Mouse (Mus musculus) midbrain, embryonic 16.5 days (tissue): ENCODE results near the gene Srrm1. TPM values are rescaled to one million over a fixed set of nuclear protein-coding genes. Genes with fewer than 3 reads are reported as not detected.

Experiments
- ATAC-seq: fragments of 200-750 bp; cut with Nextera tagmentation; 2 replicates; pipeline ENCODE4 v1.8.0; 2017; ENCODE audit warnings: moderate TSS enrichment
- H3K27ac ChIP-seq: fragments of 300-500 bp; sonication (generic); 2 replicates; pipeline ENCODE4 v1.5.1; 2014; ENCODE audit warnings: mild to moderate bottlenecking, low read length, mixed read lengths
- H3K27me3 ChIP-seq: fragments of 300-500 bp; sonication (generic); 2 replicates; pipeline ENCODE4 v1.6.1; 2014; ENCODE audit warnings: low read depth, low read length, mixed read lengths; ENCODE audit not compliant: control insufficient read depth, insufficient read depth
- H3K36me3 ChIP-seq: fragments of 300-500 bp; sonication (generic); 2 replicates; pipeline ENCODE4 v1.6.1; 2014; ENCODE audit warnings: mild to moderate bottlenecking, low read length, moderate library complexity, mixed read lengths; ENCODE audit not compliant: control insufficient read depth, insufficient read depth
- H3K4me1 ChIP-seq: fragments of 300-500 bp; sonication (generic); 2 replicates; pipeline ENCODE4 v1.6.1; 2014; ENCODE audit warnings: mild to moderate bottlenecking, low read length, mixed read lengths; ENCODE audit not compliant: control insufficient read depth, insufficient read depth
- H3K4me2 ChIP-seq: fragments of 300-500 bp; sonication (generic); 2 replicates; pipeline ENCODE4 v1.6.1; 2014; ENCODE audit warnings: mild to moderate bottlenecking, low read length, mixed read lengths
- H3K4me3 ChIP-seq: fragments of 300-500 bp; sonication (generic); 2 replicates; pipeline ENCODE4 v1.5.1; 2014; ENCODE audit warnings: low read depth, mild to moderate bottlenecking, low read length, moderate library complexity, mixed read lengths
- H3K9ac ChIP-seq: fragments of 300-500 bp; sonication (generic); 2 replicates; pipeline ENCODE4 v1.6.1; 2014; ENCODE audit warnings: low read depth, low read length, mixed read lengths
- H3K9me3 ChIP-seq: fragments of 300-500 bp; sonication (generic); replicated peaks from 2 replicates; pipeline ENCODE4 v1.6.1; 2014; ENCODE audit warnings: mild to moderate bottlenecking, low read length, mixed read lengths; ENCODE audit not compliant: control insufficient read depth, poor library complexity, severe bottlenecking
- WGBS: fragments of 180-500 bp; shearing (Covaris S2); extraction: QIAGEN DNeasy Blood & Tissue Kit; methylation state at CpG from one replicate; pipeline ENCODE4 v1.1.7; 2014; 5-methylcytosine and 5-hydroxymethylcytosine counted together
- polyA plus RNA-seq: library from polyadenylated mRNA; unstranded; fragments of >200 nt; fragmentation: Nextera tagmentation; extraction: Ambion mirVana; gene quantifications from 2 replicates; pipeline ENCODE4 v1.2.1, GENCODE M21; 2015

The Srrm1 gene
- polyA plus RNA-seq, 1 experiment from 2014 or later = 172 TPM

GRCm38 (mm10) chr4:135391014-135391413 is 37.9 kb upstream of the Srrm1 start:
- Histone ChIP-seq H3K36me3 (no peaks in the 10 kb centered on the region), H3K27me3 (no peaks in the 10 kb centered on the region), H3K9me3 (no peaks in the 10 kb centered on the region), H3K27ac (no peak overlapping the region), H3K4me3 (no peak overlapping the region), H3K4me1 (no peaks in the 10 kb centered on the region), H3K9ac (no peak overlapping the region), H3K4me2 (no peak overlapping the region)
- ATAC-seq = no peak
- 69% methylated on average over 6 of the region's 6 CpGs for WGBS

GRCm38 (mm10) chr4:135385614-135386013 is 32.5 kb upstream of the Srrm1 start:
- H3K4me3 ChIP-seq = no peak overlapping the region
- no peaks in the 10 kb centered on the region for H3K9me3 ChIP-seq
- H3K9ac ChIP-seq = no peak overlapping the region
- no peak for ATAC-seq
- no peak overlapping the region for H3K4me2 ChIP-seq
- no peaks in the 10 kb centered on the region for H3K36me3 ChIP-seq
- no peaks in the 10 kb centered on the region for H3K4me1 ChIP-seq
- peaks cover 3% of the 10 kb centered on the region for H3K27me3 ChIP-seq
- WGBS = 65% methylated on average over 10 of the region's 10 CpGs
- no peak overlapping the region for H3K27ac ChIP-seq

- Histone ChIP-seq H3K36me3 (no peaks in the 10 kb centered on the region), H3K27ac (no peak overlapping the region), H3K4me2 (no peak overlapping the region), H3K27me3 (peaks cover 3% of the 10 kb centered on the region), H3K9me3 (no peaks in the 10 kb centered on the region), H3K4me3 (no peak overlapping the region), H3K4me1 (no peaks in the 10 kb centered on the region), H3K9ac (no peak overlapping the region)
- ATAC-seq = no peak
- 3% methylated on average over 14 of the region's 14 CpGs for WGBS
Measured at GRCm38 (mm10) chr4:135382316-135382715, 29.2 kb upstream of the Srrm1 start.

GRCm38 (mm10) chr4:135381355-135381754 is 28.2 kb upstream of the Srrm1 start:
- Histone ChIP-seq H3K27ac (no peak overlapping the region), H3K9ac (no peak overlapping the region), H3K27me3 (peaks cover 3% of the 10 kb centered on the region), H3K4me2 (no peak overlapping the region), H3K4me3 (no peak overlapping the region), H3K9me3 (no peaks in the 10 kb centered on the region), H3K4me1 (no peaks in the 10 kb centered on the region), H3K36me3 (no peaks in the 10 kb centered on the region)
- ATAC-seq = no peak
- 55% methylated on average over 8 of the region's 8 CpGs for WGBS

- no peak for ATAC-seq
- H3K4me3 ChIP-seq = no peak overlapping the region
- H3K4me1 ChIP-seq = no peaks in the 10 kb centered on the region
- H3K27me3 ChIP-seq = no peaks in the 10 kb centered on the region
- no peak overlapping the region for H3K27ac ChIP-seq
- no peak overlapping the region for H3K9ac ChIP-seq
- 89% methylated on average over 11 of the region's 11 CpGs for WGBS
- no peak overlapping the region for H3K4me2 ChIP-seq
- no peaks in the 10 kb centered on the region for H3K36me3 ChIP-seq
- no peaks in the 10 kb centered on the region for H3K9me3 ChIP-seq
Measured at GRCm38 (mm10) chr4:135377241-135377640, 24.1 kb upstream of the Srrm1 start.

GRCm38 (mm10) chr4:135375444-135375843 is 22.3 kb upstream of the Srrm1 start:
- WGBS = 68% methylated on average over 3 of the region's 3 CpGs
- H3K36me3 ChIP-seq = no peaks in the 10 kb centered on the region
- no peak for ATAC-seq
- no peaks in the 10 kb centered on the region for H3K4me1 ChIP-seq
- H3K4me3 ChIP-seq = no peak overlapping the region
- H3K27me3 ChIP-seq = no peaks in the 10 kb centered on the region
- no peak overlapping the region for H3K27ac ChIP-seq
- H3K9ac ChIP-seq = no peak overlapping the region
- H3K9me3 ChIP-seq = no peaks in the 10 kb centered on the region
- no peak overlapping the region for H3K4me2 ChIP-seq

- Histone ChIP-seq H3K9me3 (no peaks in the 10 kb centered on the region), H3K36me3 (no peaks in the 10 kb centered on the region), H3K27ac (no peak overlapping the region), H3K4me3 (no peak overlapping the region), H3K4me2 (no peak overlapping the region), H3K9ac (no peak overlapping the region), H3K4me1 (no peaks in the 10 kb centered on the region), H3K27me3 (no peaks in the 10 kb centered on the region)
- ATAC-seq = no peak
- 77% methylated on average over 5 of the region's 5 CpGs for WGBS
Measured at GRCm38 (mm10) chr4:135373299-135373698, 20.2 kb upstream of the Srrm1 start.

GRCm38 (mm10) chr4:135370372-135370771 is 17.3 kb upstream of the Srrm1 start:
- Histone ChIP-seq H3K4me2 (no peak overlapping the region), H3K4me3 (no peak overlapping the region), H3K36me3 (no peaks in the 10 kb centered on the region), H3K9me3 (no peaks in the 10 kb centered on the region), H3K27me3 (no peaks in the 10 kb centered on the region), H3K27ac (no peak overlapping the region), H3K4me1 (no peaks in the 10 kb centered on the region), H3K9ac (no peak overlapping the region)
- WGBS = 80% methylated on average over 11 of the region's 11 CpGs
- no peak for ATAC-seq

GRCm38 (mm10) chr4:135362828-135363227 is 9.7 kb upstream of the Srrm1 start:
- Histone ChIP-seq H3K27me3 (no peaks in the 10 kb centered on the region), H3K9me3 (no peaks in the 10 kb centered on the region), H3K36me3 (no peaks in the 10 kb centered on the region), H3K4me2 (no peak overlapping the region), H3K4me1 (no peaks in the 10 kb centered on the region), H3K27ac (no peak overlapping the region), H3K9ac (no peak overlapping the region), H3K4me3 (no peak overlapping the region)
- no peak for ATAC-seq
- WGBS = 22% methylated on average over 6 of the region's 6 CpGs

- ATAC-seq = no peak
- Histone ChIP-seq H3K36me3 (no peaks in the 10 kb centered on the region), H3K27me3 (no peaks in the 10 kb centered on the region), H3K9me3 (no peaks in the 10 kb centered on the region), H3K4me1 (no peaks in the 10 kb centered on the region), H3K4me2 (no peak overlapping the region), H3K4me3 (no peak overlapping the region), H3K9ac (no peak overlapping the region), H3K27ac (no peak overlapping the region)
- WGBS = 89% methylated on average over 12 of the region's 12 CpGs
Measured at GRCm38 (mm10) chr4:135361722-135362121, 8.6 kb upstream of the Srrm1 start.
